Mouse (Mus musculus): ENCODE results near the gene Plvap.
A peak's percentile ranks its signal among the peaks of the same experiment; 100 is the strongest.

Plvap gene

GRCm38 (mm10) chr8:71525226-71526050, 13.9 kb upstream of the Plvap start, which contains the start of gene Ccdc194:
Ccdc194 (minus strand) TSS chr8:71525711.
- DNase-seq: no peak

- DNase-seq: peak; percentile 96
Measured at GRCm38 (mm10) chr8:71521634-71522033, 10.1 kb upstream of the Plvap start.

- peak; percentile 85 for DNase-seq
Measured at GRCm38 (mm10) chr8:71519037-71519825, 7.7 kb upstream of the Plvap start.

GRCm38 (mm10) chr8:71516786-71517185, 5.2 kb upstream of the Plvap start:
- DNase-seq: peak; percentile 69

GRCm38 (mm10) chr8:71515043-71515442, 3.5 kb upstream of the Plvap start:
- no peak for DNase-seq

- peak; percentile 38 for DNase-seq
Measured at GRCm38 (mm10) chr8:71513018-71513754, 1.6 kb upstream of the Plvap start.

GRCm38 (mm10) chr8:71509316-71509715, 2.2 kb downstream of the Plvap start:
- no peak for DNase-seq

- DNase-seq: peak; percentile 61
Measured at GRCm38 (mm10) chr8:71507589-71508104, 3.9 kb downstream of the Plvap start.

- DNase-seq: no peak
Measured at GRCm38 (mm10) chr8:71505979-71506378, 5.6 kb downstream of the Plvap start.

- DNase-seq: no peak
Measured at GRCm38 (mm10) chr8:71505326-71505725, 6.2 kb downstream of the Plvap start.

GRCm38 (mm10) chr8:71504349-71504748, 7.2 kb downstream of the Plvap start:
- no peak for DNase-seq

- peak; percentile 74 for DNase-seq
Measured at GRCm38 (mm10) chr8:71498816-71499690, 12.5 kb downstream of the Plvap start.

- DNase-seq: peak; percentile 60
Measured at GRCm38 (mm10) chr8:71497881-71498501, 13.6 kb downstream of the Plvap start.

- DNase-seq: no peak
Measured at GRCm38 (mm10) chr8:71497077-71497645, 14.4 kb downstream of the Plvap start.

- peak; percentile 94 for DNase-seq
Measured at GRCm38 (mm10) chr8:71496481-71496880, 15.1 kb downstream of the Plvap start.

- peak; percentile 32 for DNase-seq
Measured at GRCm38 (mm10) chr8:71495811-71496210, 15.7 kb downstream of the Plvap start.

GRCm38 (mm10) chr8:71495039-71495438, 16.5 kb downstream of the Plvap start:
- peak; percentile 96 for DNase-seq

- peak; percentile 95 for DNase-seq
Measured at GRCm38 (mm10) chr8:71488454-71488853, 23.1 kb downstream of the Plvap start.

GRCm38 (mm10) chr8:71487691-71488445, 23.7 kb downstream of the Plvap start, which contains the start of gene Gtpbp3:
Gtpbp3 (plus strand) TSS chr8:71488103.
- DNase-seq: peak; percentile 91

- DNase-seq: peak; percentile 40
Measured at GRCm38 (mm10) chr8:71486136-71486529, 25.4 kb downstream of the Plvap start.

Measured in lung, postnatal 36 days (tissue).